Mouse (Mus musculus): Measurements from ENCODE around the gene Frat1.

Gene Frat1

GRCm38 (mm10) chr19:41816915-41817314, 12.9 kb upstream of the Frat1 start:
- no peak for DNase-seq (ENCODE audit: low read depth, low spot score)

- DNase-seq (ENCODE audit: low read depth, low spot score): no peak
Observed at GRCm38 (mm10) chr19:41817325-41817724, 12.4 kb upstream of the Frat1 start.

- no peak for DNase-seq (ENCODE audit: low read depth, low spot score)
Observed at GRCm38 (mm10) chr19:41818749-41819148, 11.0 kb upstream of the Frat1 start.

- no peak for DNase-seq (ENCODE audit: low read depth, low spot score)
Observed at GRCm38 (mm10) chr19:41821436-41821835, 8.3 kb upstream of the Frat1 start.

- no peak for DNase-seq (ENCODE audit: low read depth, low spot score)
Observed at GRCm38 (mm10) chr19:41822589-41822988, 7.2 kb upstream of the Frat1 start.

GRCm38 (mm10) chr19:41824950-41825349, 4.8 kb upstream of the Frat1 start:
- DNase-seq (ENCODE audit: low read depth, low spot score): no peak

GRCm38 (mm10) chr19:41826529-41826928, 3.2 kb upstream of the Frat1 start:
- no peak for DNase-seq (ENCODE audit: low read depth, low spot score)

GRCm38 (mm10) chr19:41828941-41829340, 829 bp upstream of the Frat1 start:
- no peak for DNase-seq (ENCODE audit: low read depth, low spot score)

GRCm38 (mm10) chr19:41830106-41831031, 599 bp downstream of the Frat1 start:
- DNase-seq (ENCODE audit: low read depth, low spot score): no peak

- DNase-seq (ENCODE audit: low read depth, low spot score): no peak
Observed at GRCm38 (mm10) chr19:41831101-41831570, 1.4 kb downstream of the Frat1 start.

GRCm38 (mm10) chr19:41831718-41832391, 2.1 kb downstream of the Frat1 start:
- DNase-seq (ENCODE audit: low read depth, low spot score): no peak

GRCm38 (mm10) chr19:41832501-41833201, 2.9 kb downstream of the Frat1 start:
- no peak for DNase-seq (ENCODE audit: low read depth, low spot score)

GRCm38 (mm10) chr19:41835407-41835806, 5.6 kb downstream of the Frat1 start:
- no peak for DNase-seq (ENCODE audit: low read depth, low spot score)

GRCm38 (mm10) chr19:41835816-41836215, 6.0 kb downstream of the Frat1 start:
- DNase-seq (ENCODE audit: low read depth, low spot score): peak; percentile 76

GRCm38 (mm10) chr19:41836719-41837118, 6.9 kb downstream of the Frat1 start:
- DNase-seq (ENCODE audit: low read depth, low spot score): no peak

- no peak for DNase-seq (ENCODE audit: low read depth, low spot score)
Observed at GRCm38 (mm10) chr19:41837194-41837916, 7.6 kb downstream of the Frat1 start.

- no peak for DNase-seq (ENCODE audit: low read depth, low spot score)
Observed at GRCm38 (mm10) chr19:41837917-41838261, 8.1 kb downstream of the Frat1 start.

- DNase-seq (ENCODE audit: low read depth, low spot score): no peak
Observed at GRCm38 (mm10) chr19:41838808-41839207, 9.0 kb downstream of the Frat1 start.

- no peak for DNase-seq (ENCODE audit: low read depth, low spot score)
Observed at GRCm38 (mm10) chr19:41839685-41840084, 9.9 kb downstream of the Frat1 start.

- no peak for DNase-seq (ENCODE audit: low read depth, low spot score)
Observed at GRCm38 (mm10) chr19:41841105-41841750, 11.5 kb downstream of the Frat1 start.

- DNase-seq (ENCODE audit: low read depth, low spot score): no peak
Observed at GRCm38 (mm10) chr19:41842196-41842595, 12.4 kb downstream of the Frat1 start.
